ENCODE assay signal across 16 mouse cellular contexts in the genomic region with DNA sequence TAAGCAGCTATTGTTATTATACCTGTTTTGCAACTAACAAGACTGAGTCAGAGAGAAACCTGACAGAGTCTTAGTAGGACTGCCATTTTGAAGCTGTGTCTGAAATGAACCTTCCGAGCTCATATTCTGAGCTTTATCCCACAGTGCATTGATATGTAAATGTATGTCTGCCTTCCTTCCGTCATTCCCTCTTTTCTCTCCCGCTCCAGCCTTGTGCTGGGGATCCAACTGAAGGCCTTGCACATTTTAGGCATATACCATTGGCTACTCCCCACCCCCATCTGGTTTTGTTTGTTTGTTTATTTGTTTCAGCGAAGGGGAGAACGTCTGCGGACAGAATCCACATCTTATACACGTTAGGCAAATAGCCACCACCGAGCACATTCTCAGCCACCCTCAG. TPM values are rescaled to one million over a fixed set of nuclear protein-coding genes. Genes with fewer than 3 reads are reported as not detected.
DNase-seq lines count a peak whose midpoint lies in the region; ATAC-seq and TF ChIP-seq lines count a peak whose summit lies in the region.
"Had no signal": no experiment of that assay in that cellular context is flagged by ENCODE, and none has a peak within 500 bp of the region (broad histone marks: within the 10 kb centered on the region; RNA-seq: fewer than 3 reads in every experiment).

No protein-coding gene starts in this region.

- no peak for TF ChIP-seq CTCF in kidney, postnatal 0 days (IDR thresholded peaks at IDR 0.05; ENCODE audit: low read depth)
- no peak for TF ChIP-seq CTCF in lung, postnatal 0 days (IDR thresholded peaks at IDR 0.05)

- TF ChIP-seq EP300 in lung, postnatal 0 days (IDR thresholded peaks at IDR 0.05), result no peak

- H3K9me3 ChIP-seq in kidney, postnatal 0 days (replicated peaks; ENCODE audit: low read length), result no peaks in the 10 kb centered on the region
- H3K9me3 ChIP-seq in lung, postnatal 0 days (ENCODE audit: low read length), result no peaks in the 10 kb centered on the region
- no peaks in the 10 kb centered on the region for H3K9me3 ChIP-seq in intestine, embryonic 16.5 days (ENCODE audit: control insufficient read depth, low read length)

- no peaks in the 10 kb centered on the region for H3K4me1 ChIP-seq in kidney, postnatal 0 days (replicated peaks; ENCODE audit: insufficient read depth, low read length)
- H3K4me1 ChIP-seq in lung, postnatal 0 days (ENCODE audit: insufficient read depth, low read depth, low read length), result peaks cover 12% of the 10 kb centered on the region; the same call in 1 of the 2 replicates
- peaks cover 33% of the 10 kb centered on the region for H3K4me1 ChIP-seq in intestine, embryonic 16.5 days (ENCODE audit: control insufficient read depth, insufficient read depth, low read length)
- H3K4me1 ChIP-seq: midbrain, embryonic 12.5 days had no signal

- no peak for DNase-seq in kidney, postnatal 0 days (ENCODE audit: low spot score)
- no peak for DNase-seq in kidney, adult 18-20 months
- DNase-seq in lung, postnatal 0 days (ENCODE audit: low spot score), result no peak
- DNase-seq in lung, postnatal 36 days, result no peak
- no peak for DNase-seq in ovary, postnatal 10 days (ENCODE audit: low spot score)
- DNase-seq: adrenal gland, adult 8-10 months; cerebellum, postnatal 25 days; gastrocnemius, postnatal 25 days; thymus, adult 18-20 months had no signal

- 79% methylated on average over 8 of the region's 8 CpGs for WGBS in kidney, postnatal 0 days
- WGBS in lung, postnatal 0 days, result 59% methylated on average over 8 of the region's 8 CpGs
- WGBS in intestine, embryonic 16.5 days, result 75% methylated on average over 8 of the region's 8 CpGs

- H3K9ac ChIP-seq in kidney, postnatal 0 days (ENCODE audit: low read depth, low read length), result no peak overlapping the region
- H3K9ac ChIP-seq in lung, postnatal 0 days (replicated peaks; ENCODE audit: low read depth), result no peak overlapping the region
- no peak overlapping the region for H3K9ac ChIP-seq in intestine, embryonic 16.5 days (ENCODE audit: low read depth, low read length)
- H3K9ac ChIP-seq: hindbrain, embryonic 14.5 days; midbrain, embryonic 12.5 days had no signal

- peak overlapping the region; percentile 86 for H3K27ac ChIP-seq in kidney, postnatal 0 days
- peak overlapping the region; percentile 71; the same call in 1 of the 2 replicates for H3K27ac ChIP-seq in lung, postnatal 0 days (ENCODE audit: low read length)
- peak overlapping the region; percentile 88; the same call in 1 of the 2 replicates for H3K27ac ChIP-seq in intestine, embryonic 16.5 days (ENCODE audit: low read length)
- H3K27ac ChIP-seq: hindbrain, embryonic 14.5 days; left cerebral cortex, adult 2 months; macrophage; midbrain, embryonic 12.5 days had no signal

- H3K36me3 ChIP-seq in kidney, postnatal 0 days (ENCODE audit: insufficient read depth, low read length), result no peaks in the 10 kb centered on the region
- no peaks in the 10 kb centered on the region for H3K36me3 ChIP-seq in lung, postnatal 0 days (ENCODE audit: insufficient read depth, low read length)
- H3K36me3 ChIP-seq in intestine, embryonic 16.5 days (ENCODE audit: control insufficient read depth, insufficient read depth, low read length), result no peaks in the 10 kb centered on the region
- H3K36me3 ChIP-seq: midbrain, embryonic 12.5 days had no signal

- H3K4me3 ChIP-seq in kidney, postnatal 0 days (replicated peaks; ENCODE audit: low read depth, low read length), result no peak overlapping the region
- H3K4me3 ChIP-seq in lung, postnatal 0 days (ENCODE audit: low read depth, low read length), result no peak overlapping the region
- no peak overlapping the region for H3K4me3 ChIP-seq in intestine, embryonic 16.5 days (ENCODE audit: low read length)
- H3K4me3 ChIP-seq: left cerebral cortex, adult 2 months; midbrain, embryonic 12.5 days had no signal

- ATAC-seq in kidney, postnatal 0 days (replicated peaks; ENCODE audit: low FRiP score, low read depth), result no peak
- ATAC-seq in lung, postnatal 0 days, result no peak
- no peak for ATAC-seq in intestine, embryonic 16.5 days
- no peak for ATAC-seq in erythroblast, adult 5-6 weeks (replicated peaks; ENCODE audit: low FRiP score, poor library complexity, severe bottlenecking)
- ATAC-seq: forebrain, embryonic 14.5 days had no signal

- H3K4me2 ChIP-seq in kidney, postnatal 0 days (ENCODE audit: low read length), result no peak overlapping the region
- no peak overlapping the region for H3K4me2 ChIP-seq in lung, postnatal 0 days (replicated peaks; ENCODE audit: low read depth, low read length)
- H3K4me2 ChIP-seq in intestine, embryonic 16.5 days (ENCODE audit: low read depth, low read length), result no peak overlapping the region
- H3K4me2 ChIP-seq: hindbrain, embryonic 14.5 days; midbrain, embryonic 12.5 days had no signal

- no peaks in the 10 kb centered on the region for H3K27me3 ChIP-seq in kidney, postnatal 0 days (ENCODE audit: insufficient read depth, low read length)
- H3K27me3 ChIP-seq in lung, postnatal 0 days (replicated peaks; ENCODE audit: insufficient read depth, low read length), result no peaks in the 10 kb centered on the region
- H3K27me3 ChIP-seq in intestine, embryonic 16.5 days (replicated peaks; ENCODE audit: control insufficient read depth, insufficient read depth, low read length), result no peaks in the 10 kb centered on the region
- H3K27me3 ChIP-seq: midbrain, embryonic 12.5 days had no signal

RNA-seq across cellular contexts. Expression of a gene that starts 57.2 kb away (rescaled TPM):
- 27.5 and 29.9 TPM in 2 replicates for polyA plus RNA-seq in kidney, postnatal 0 days (2015; fragmentation: Nextera tagmentation; extraction: Ambion mirVana)
- 37.5 and 44.2 TPM in 2 replicates for polyA plus RNA-seq in lung, postnatal 0 days (2015; fragmentation: Nextera tagmentation; extraction: Ambion mirVana)
- polyA plus RNA-seq in intestine, embryonic 16.5 days (2015; fragmentation: Nextera tagmentation; extraction: Ambion mirVana), result 15.2 and 16.9 TPM in 2 replicates
- total RNA-seq in erythroblast, adult 5-6 weeks (2015; ENCODE audit: low replicate concordance), result 0.38 and 1.3 TPM in 2 replicates
- 0.60 and 1.4 TPM in 2 replicates for total RNA-seq in erythroblast, adult 5-6 weeks (2017; ENCODE audit: low replicate concordance)
